Mouse (Mus musculus) kidney, adult 2 months (tissue): ENCODE data around the gene Pou6f1. TPM values are rescaled to one million over a fixed set of nuclear protein-coding genes. Genes with fewer than 3 reads are reported as not detected.
"Not testable (repeated sequence)": the region's sequence is repeated elsewhere in the genome, so short reads cannot be mapped to it uniquely, and the experiment has no call there.

Source experiments
- DNase-seq: peaks from one replicate; pipeline ENCODE4 v3.0.0; 2021
- H3K27ac ChIP-seq: fragments of 200-500 bp; 2 replicates; pipeline ENCODE4 v1.5.1; 2012; ENCODE audit warnings: low read depth, low read length, control low read depth, inconsistent platforms; ENCODE audit not compliant: insufficient read depth
- H3K27me3 ChIP-seq: fragments of 200-500 bp; replicated peaks from 2 replicates; pipeline ENCODE4 v1.6.1; 2012; ENCODE audit warnings: mild to moderate bottlenecking, moderate library complexity, low read length, inconsistent platforms; ENCODE audit not compliant: control insufficient read depth, insufficient read depth
- H3K36me3 ChIP-seq: fragments of 200-500 bp; 2 replicates; pipeline ENCODE4 v1.6.1; 2012; ENCODE audit warnings: mild to moderate bottlenecking, moderate library complexity, low read length, inconsistent platforms; ENCODE audit not compliant: control insufficient read depth, insufficient read depth
- H3K4me1 ChIP-seq: fragments of 200-500 bp; 2 replicates; pipeline ENCODE4 v1.6.1; 2011; ENCODE audit warnings: low read length; ENCODE audit not compliant: control insufficient read depth, insufficient read depth
- H3K4me3 ChIP-seq: fragments of 200-500 bp; 2 replicates; pipeline ENCODE4 v1.5.1; 2011; ENCODE audit warnings: mild to moderate bottlenecking, low read depth, low read length, control low read depth; ENCODE audit not compliant: insufficient read depth
- CTCF ChIP-seq: fragments of 200-500 bp; conservative IDR thresholded peaks from 2 replicates; pipeline ENCODE4 v1.5.1; 2011; ENCODE audit warnings: low read depth, mild to moderate bottlenecking, control low read depth, low read length, moderate library complexity, mixed read lengths; ENCODE audit not compliant: insufficient read depth, insufficient read length
- POLR2A ChIP-seq: fragments of 200-500 bp; IDR thresholded peaks from one replicate; pipeline ENCODE4 v1.6.1; 2011; ENCODE audit warnings: low read depth, low read length, control low read depth
- WGBS: fragments of 180-500 bp; shearing (Covaris S2); methylation state at CpG from one replicate; pipeline ENCODE4 v1.1.7; 2018; 5-methylcytosine and 5-hydroxymethylcytosine counted together
- polyA plus RNA-seq: library from polyadenylated mRNA; depleted of rRNA; stranded (reverse); fragments of >200 nt; gene quantifications from 2 replicates; pipeline ENCODE4 v1.2.3, GENCODE M21; 2012; rRNA removed

Pou6f1 gene
- polyA plus RNA-seq, 1 experiment = 28.5 TPM

GRCm38 (mm10) chr15:100541426-100541825 is 58.4 kb downstream of the Pou6f1 start:
- no peak overlapping the region for H3K4me3 ChIP-seq
- peak overlapping the region; percentile 56; the same call in 1 of the 2 replicates for H3K27ac ChIP-seq
- DNase-seq = no peak
- H3K36me3 ChIP-seq = no peaks in the 10 kb centered on the region; the same call in 1 of the 2 replicates
- TF ChIP-seq POLR2A = no peak
- TF ChIP-seq CTCF = no peak
- peaks cover 8% of the 10 kb centered on the region; the same call in 1 of the 2 replicates for H3K4me1 ChIP-seq
- 87% methylated on average over 4 of the region's 4 CpGs for WGBS
- H3K27me3 ChIP-seq = no peaks in the 10 kb centered on the region

- WGBS = 60% methylated on average over 1 of the region's 1 CpGs
- DNase-seq, H3K27ac ChIP-seq, H3K27me3 ChIP-seq, H3K4me1 ChIP-seq, H3K4me3 ChIP-seq, H3K36me3 ChIP-seq: not testable (repeated sequence)
Measured at GRCm38 (mm10) chr15:100541001-100541400, 58.8 kb downstream of the Pou6f1 start.

GRCm38 (mm10) chr15:100539411-100539810 is 60.4 kb downstream of the Pou6f1 start:
- Histone ChIP-seq H3K4me3 (no peak overlapping the region), H3K27ac (no peak overlapping the region), H3K4me1 (peaks cover 8% of the 10 kb centered on the region; the same call in 1 of the 2 replicates), H3K27me3 (no peaks in the 10 kb centered on the region), H3K36me3 (no peaks in the 10 kb centered on the region; the same call in 1 of the 2 replicates)
- TF ChIP-seq CTCF = no peak
- TF ChIP-seq POLR2A = no peak
- WGBS = 93% methylated on average over 9 of the region's 9 CpGs
- DNase-seq = no peak

GRCm38 (mm10) chr15:100537913-100538312 is 61.9 kb downstream of the Pou6f1 start:
- Histone ChIP-seq H3K4me1 (peaks cover 8% of the 10 kb centered on the region; the same call in 1 of the 2 replicates), H3K36me3 (no peaks in the 10 kb centered on the region; the same call in 1 of the 2 replicates), H3K4me3 (no peak overlapping the region), H3K27ac (no peak overlapping the region), H3K27me3 (no peaks in the 10 kb centered on the region)
- TF ChIP-seq CTCF (peak; percentile 42), POLR2A (no peak)
- DNase-seq = peak; percentile 79
- 79% methylated on average over 6 of the region's 6 CpGs for WGBS

GRCm38 (mm10) chr15:100527900-100528299 is 71.9 kb downstream of the Pou6f1 start:
- Histone ChIP-seq H3K4me3 (no peak overlapping the region), H3K27ac (no peak overlapping the region), H3K36me3 (no peaks in the 10 kb centered on the region; the same call in 1 of the 2 replicates), H3K27me3 (no peaks in the 10 kb centered on the region), H3K4me1 (no peaks in the 10 kb centered on the region)
- WGBS = 50% methylated on average over 5 of the region's 5 CpGs
- DNase-seq = no peak
- TF ChIP-seq CTCF (no peak), POLR2A (no peak)

- Histone ChIP-seq H3K36me3 (no peaks in the 10 kb centered on the region; the same call in 1 of the 2 replicates), H3K4me3 (no peak overlapping the region), H3K4me1 (no peaks in the 10 kb centered on the region), H3K27me3 (no peaks in the 10 kb centered on the region), H3K27ac (no peak overlapping the region)
- 93% methylated on average over 14 of the region's 14 CpGs for WGBS
- no peak for TF ChIP-seq CTCF
- no peak for TF ChIP-seq POLR2A
- no peak for DNase-seq
Measured at GRCm38 (mm10) chr15:100525405-100525804, 74.4 kb downstream of the Pou6f1 start.

Other genes with a start within 250 kb of the Pou6f1 start
- gene Methig1, start 246.8 kb downstream of the Pou6f1 start, polyA plus RNA-seq = 16.5 and 16.6 TPM in 2 replicates
- gene Mettl7a2, start 246.8 kb downstream of the Pou6f1 start, polyA plus RNA-seq = 74.0 and 96.6 TPM in 2 replicates
- 0.97 and 2.0 TPM in 2 replicates for gene Higd1c, start 235.4 kb downstream of the Pou6f1 start, polyA plus RNA-seq
- 1.2 TPM in 2 replicates for gene Gm5475, start 177.8 kb downstream of the Pou6f1 start, polyA plus RNA-seq
- 97.1 and 109 TPM in 2 replicates for gene Slc11a2, start 174.9 kb downstream of the Pou6f1 start, polyA plus RNA-seq
- gene Letmd1, start 131.0 kb downstream of the Pou6f1 start, polyA plus RNA-seq = 79.0 and 79.8 TPM in 2 replicates
- 2.6 and 2.7 TPM in 2 replicates for gene Csrnp2, start 104.5 kb downstream of the Pou6f1 start, polyA plus RNA-seq
- gene Tfcp2, start 48.0 kb downstream of the Pou6f1 start, polyA plus RNA-seq = 18.7 and 20.6 TPM in 2 replicates
- gene Dazap2, start 15.4 kb upstream of the Pou6f1 start, polyA plus RNA-seq = 578 and 812 TPM in 2 replicates
- 160 and 163 TPM in 2 replicates for gene Smagp, start 37.0 kb upstream of the Pou6f1 start, polyA plus RNA-seq
- 1.7 and 4.7 TPM in 2 replicates for gene Bin2, start 69.6 kb upstream of the Pou6f1 start, polyA plus RNA-seq
- 418 and 456 TPM in 2 replicates for gene Cela1, start 87.9 kb upstream of the Pou6f1 start, polyA plus RNA-seq
- gene Galnt6, start 129.4 kb upstream of the Pou6f1 start, polyA plus RNA-seq = 0.24 and 1.2 TPM in 2 replicates
- gene Slc4a8, start 161.8 kb upstream of the Pou6f1 start, polyA plus RNA-seq = 5.9 TPM in 2 replicates